Mouse (Mus musculus) kidney, postnatal 0 days (tissue): ENCODE measurements around the gene Il17rb. TPM values are rescaled to one million over a fixed set of nuclear protein-coding genes. Genes with fewer than 3 reads are reported as not detected.
A peak's percentile ranks its signal among the peaks of the same experiment; 100 is the strongest.

Experiments used
- ATAC-seq: fragments of 200-750 bp; cut with Nextera tagmentation; replicated peaks from 2 replicates; pipeline ENCODE4 v1.8.0; 2017; ENCODE audit warnings: low read depth, moderate number of reproducible peaks, moderate TSS enrichment, moderate library complexity; ENCODE audit not compliant: low FRiP score
- DNase-seq: peaks from one replicate; pipeline ENCODE4 v3.0.0-alpha.2; 2016; ENCODE audit warnings: low spot score
- H3K27ac ChIP-seq: fragments of 300-500 bp; sonication (generic); 2 replicates; pipeline ENCODE4 v1.5.1; 2014; ENCODE audit warnings: mild to moderate bottlenecking
- H3K27me3 ChIP-seq: fragments of 300-500 bp; sonication (generic); 2 replicates; pipeline ENCODE4 v1.6.1; 2014; ENCODE audit warnings: low read length, mixed read lengths; ENCODE audit not compliant: insufficient read depth
- H3K36me3 ChIP-seq: fragments of 300-500 bp; sonication (generic); 2 replicates; pipeline ENCODE4 v1.6.1; 2014; ENCODE audit warnings: low read length, mixed read lengths; ENCODE audit not compliant: insufficient read depth
- H3K4me1 ChIP-seq: fragments of 300-500 bp; sonication (generic); replicated peaks from 2 replicates; pipeline ENCODE4 v1.6.1; 2014; ENCODE audit warnings: antibody characterized with exemption, low read length, mixed read lengths; ENCODE audit not compliant: insufficient read depth
- H3K4me2 ChIP-seq: fragments of 300-500 bp; sonication (generic); 2 replicates; pipeline ENCODE4 v1.6.1; 2014; ENCODE audit warnings: mild to moderate bottlenecking, low read length, moderate library complexity, mixed read lengths
- H3K4me3 ChIP-seq: fragments of 300-500 bp; sonication (generic); replicated peaks from 2 replicates; pipeline ENCODE4 v1.5.1; 2014; ENCODE audit warnings: low read depth, low read length
- H3K9ac ChIP-seq: fragments of 300-500 bp; sonication (generic); 2 replicates; pipeline ENCODE4 v1.6.1; 2014; ENCODE audit warnings: low read depth, low read length
- H3K9me3 ChIP-seq: fragments of 300-500 bp; sonication (generic); replicated peaks from 2 replicates; pipeline ENCODE4 v1.6.1; 2016; ENCODE audit warnings: low read length, inconsistent platforms, mixed read lengths
- CTCF ChIP-seq: IDR thresholded peaks from 2 replicates; pipeline ENCODE4 v1.5.1; 2016; ENCODE audit warnings: antibody characterized with exemption, low read depth, mild to moderate bottlenecking, moderate library complexity
- WGBS: fragments of 180-500 bp; shearing (Covaris S2); extraction: QIAGEN DNeasy Blood & Tissue Kit; methylation state at CpG from one replicate; pipeline ENCODE4 v1.1.7; 2014; 5-methylcytosine and 5-hydroxymethylcytosine counted together
- polyA plus RNA-seq: library from polyadenylated mRNA; unstranded; fragments of >200 nt; fragmentation: Nextera tagmentation; extraction: Ambion mirVana; gene quantifications from 2 replicates; pipeline ENCODE4 v1.2.1, GENCODE M21; 2015

Gene Il17rb
- polyA plus RNA-seq, 1 experiment from 2014 or later = 1.9 TPM

DNA sequence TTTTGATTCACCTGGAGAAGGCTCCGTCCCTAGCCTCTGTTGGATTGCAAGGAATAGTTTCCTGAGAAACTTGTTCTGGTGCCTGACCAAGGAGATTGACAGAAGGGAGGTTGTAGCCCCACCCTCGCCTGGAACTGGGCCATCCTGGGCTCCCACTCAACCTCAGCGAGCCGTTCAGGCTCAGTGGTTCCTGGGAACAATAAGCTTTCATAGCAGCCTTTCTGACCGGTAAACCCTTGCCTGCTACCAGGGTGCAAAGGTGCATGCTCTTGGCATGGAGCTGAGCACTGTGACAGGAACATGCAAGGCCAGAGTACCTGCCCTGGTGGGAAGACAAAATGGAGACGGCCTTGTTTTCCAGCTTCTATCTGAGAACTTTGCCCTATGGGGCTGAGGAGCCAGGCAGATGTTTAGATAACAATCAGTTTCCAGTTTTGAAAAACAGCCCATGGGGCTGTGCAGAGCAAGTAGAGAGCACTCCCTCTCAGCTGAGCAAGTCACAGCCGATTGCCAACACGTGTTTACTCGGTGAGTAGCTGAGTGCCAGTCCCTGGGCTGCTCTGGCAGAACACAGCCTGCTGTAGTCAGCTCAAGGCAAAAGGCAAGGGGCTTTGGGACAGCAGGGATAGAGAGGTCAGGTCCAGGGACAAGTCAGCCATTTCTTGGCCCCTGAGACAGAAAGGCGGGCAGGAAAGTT lies 1.3 kb upstream of the Il17rb start:
- peaks cover 12% of the 10 kb centered on the region; the same call in 1 of the 2 replicates for H3K4me1 ChIP-seq
- TF ChIP-seq CTCF = no peak
- peak; percentile 81 for ATAC-seq
- H3K36me3 ChIP-seq = no peaks in the 10 kb centered on the region
- peak overlapping the region; percentile 85 for H3K27ac ChIP-seq
- H3K4me2 ChIP-seq = peak overlapping the region; percentile 87
- H3K27me3 ChIP-seq = no peaks in the 10 kb centered on the region
- peak; percentile 60 for DNase-seq
- H3K9me3 ChIP-seq = no peaks in the 10 kb centered on the region
- H3K4me3 ChIP-seq = peak overlapping the region; percentile 46; the same call in 1 of the 2 replicates
- 45% methylated on average over 10 of the region's 10 CpGs for WGBS
- H3K9ac ChIP-seq = peak overlapping the region; percentile 58; the same call in 1 of the 2 replicates

DNA sequence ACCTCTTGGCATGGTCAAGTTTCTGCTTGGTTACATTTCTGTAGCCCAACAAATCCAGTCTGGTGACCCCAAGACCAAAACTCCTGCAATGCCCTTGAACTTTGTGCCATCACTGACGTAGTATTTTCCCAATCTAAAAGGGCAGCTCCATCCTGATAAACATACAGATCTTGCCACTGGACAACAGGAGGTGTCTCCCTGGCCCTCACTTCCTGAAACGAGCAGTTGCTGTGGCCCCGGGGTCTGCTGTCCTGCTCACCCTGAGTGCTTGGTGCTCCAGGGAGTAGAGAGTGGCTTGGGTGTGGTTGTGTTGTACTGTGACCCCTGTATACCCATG lies 9.3 kb downstream of the Il17rb start:
- H3K9me3 ChIP-seq = no peaks in the 10 kb centered on the region
- H3K27me3 ChIP-seq = no peaks in the 10 kb centered on the region
- no peak overlapping the region for H3K9ac ChIP-seq
- peaks cover 10% of the 10 kb centered on the region for H3K36me3 ChIP-seq
- TF ChIP-seq CTCF = no peak
- H3K4me1 ChIP-seq = no peaks in the 10 kb centered on the region
- H3K4me2 ChIP-seq = no peak overlapping the region
- DNase-seq (no peak), ATAC-seq (no peak)
- 86% methylated on average over 3 of the region's 3 CpGs for WGBS
- no peak overlapping the region for H3K4me3 ChIP-seq
- H3K27ac ChIP-seq = no peak overlapping the region

DNA sequence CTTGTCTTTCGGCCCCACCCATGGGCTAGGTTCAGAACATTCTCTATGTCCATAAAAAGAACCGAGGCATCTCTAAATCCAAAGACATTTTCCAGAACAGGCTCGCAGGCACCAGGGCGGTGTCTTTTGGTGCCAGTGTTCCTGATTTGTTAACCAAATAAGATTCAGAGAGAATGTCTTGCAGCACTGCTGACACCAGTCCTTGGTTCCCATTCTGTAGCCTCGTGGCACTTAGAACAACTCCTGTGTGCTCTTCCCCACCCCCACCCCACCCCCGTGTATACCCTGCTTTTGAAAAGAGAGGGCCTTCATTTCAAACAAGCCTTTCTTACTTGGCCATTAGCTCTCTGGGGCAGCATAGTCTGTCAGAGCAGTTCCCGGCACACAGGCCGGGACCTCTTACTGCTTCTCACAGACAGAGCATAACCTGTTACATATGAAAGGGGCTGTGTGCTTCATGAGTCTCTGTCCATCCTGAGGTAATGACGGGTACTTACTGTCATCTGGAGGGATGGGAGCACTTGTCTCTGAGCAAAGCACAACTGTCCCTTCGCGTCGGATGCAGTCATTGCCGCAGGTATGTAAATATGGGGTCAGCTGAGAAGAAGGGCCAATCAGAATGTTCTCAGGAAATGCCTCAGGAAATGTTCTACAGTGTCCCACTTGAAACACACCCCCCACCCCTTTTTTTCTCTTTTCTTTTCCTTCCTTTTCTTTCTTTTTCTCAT lies 9.8 kb downstream of the Il17rb start:
- no peak overlapping the region for H3K27ac ChIP-seq
- H3K27me3 ChIP-seq = no peaks in the 10 kb centered on the region
- peaks cover 16% of the 10 kb centered on the region for H3K36me3 ChIP-seq
- H3K4me1 ChIP-seq = no peaks in the 10 kb centered on the region
- no peak for TF ChIP-seq CTCF
- H3K4me2 ChIP-seq = no peak overlapping the region
- H3K9ac ChIP-seq = no peak overlapping the region
- 80% methylated on average over 13 of the region's 13 CpGs for WGBS
- no peak overlapping the region for H3K4me3 ChIP-seq
- no peak for ATAC-seq
- no peak for DNase-seq
- no peaks in the 10 kb centered on the region for H3K9me3 ChIP-seq

DNA sequence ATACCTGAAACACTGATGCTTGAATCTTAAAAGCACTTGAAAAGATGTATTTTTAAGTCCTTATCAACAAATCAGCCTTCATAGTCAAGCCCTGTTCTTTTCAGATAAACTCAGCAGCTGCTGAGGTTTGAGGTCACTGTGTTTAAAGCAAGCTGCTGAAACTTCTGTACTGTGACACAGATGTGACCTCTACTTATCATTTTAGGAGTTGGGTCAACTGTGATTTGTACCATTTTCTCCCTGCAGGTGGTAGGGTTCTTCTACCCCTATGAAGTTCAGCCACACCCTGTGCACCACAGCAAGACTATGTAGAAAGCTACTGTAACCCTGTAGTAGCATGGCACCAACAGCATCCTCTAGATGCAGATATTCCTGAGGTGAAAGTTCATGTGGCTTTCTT lies 11.4 kb downstream of the Il17rb start:
- ATAC-seq = no peak
- TF ChIP-seq CTCF = no peak
- Histone ChIP-seq H3K36me3 (peaks cover 31% of the 10 kb centered on the region), H3K9ac (no peak overlapping the region), H3K4me2 (no peak overlapping the region), H3K4me3 (no peak overlapping the region), H3K27ac (no peak overlapping the region), H3K9me3 (no peaks in the 10 kb centered on the region), H3K27me3 (no peaks in the 10 kb centered on the region), H3K4me1 (no peaks in the 10 kb centered on the region)
- no peak for DNase-seq

DNA sequence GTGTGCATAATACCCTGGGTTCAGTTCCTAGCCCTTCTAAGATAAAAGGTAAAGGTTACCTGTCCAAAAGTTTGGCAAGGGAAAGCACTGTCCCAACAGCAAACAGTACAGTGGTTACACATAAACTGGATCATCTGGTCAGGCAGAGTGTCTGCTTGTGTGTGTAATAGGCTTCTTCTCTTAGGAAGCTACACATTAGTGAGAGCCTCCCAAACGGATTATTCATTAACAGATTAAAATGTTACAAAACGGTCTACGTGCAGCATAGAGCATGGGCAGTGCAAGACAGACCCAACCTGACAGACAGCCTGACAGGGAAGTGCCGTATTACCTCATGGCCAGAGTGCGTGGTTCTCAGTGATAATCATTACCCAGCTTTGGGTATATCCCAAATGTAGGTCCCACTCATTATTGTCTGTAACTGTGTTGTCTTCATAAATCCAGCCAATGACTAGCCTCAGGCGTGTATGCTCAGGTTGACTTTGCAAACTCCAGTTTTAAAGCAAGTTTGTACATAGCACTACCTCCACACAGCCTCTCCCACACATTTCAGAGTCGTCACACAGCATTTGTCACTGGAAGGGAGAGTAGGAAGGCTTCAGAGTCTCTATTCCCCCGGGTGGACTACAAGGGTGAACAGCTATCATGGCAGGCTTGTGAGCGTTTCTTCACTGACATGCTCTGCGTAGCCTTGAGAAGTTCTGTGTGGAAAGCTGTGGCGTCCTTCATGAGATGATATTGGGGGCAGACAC lies 12.5 kb downstream of the Il17rb start:
- Histone ChIP-seq H3K36me3 (peaks cover 43% of the 10 kb centered on the region), H3K9ac (no peak overlapping the region), H3K4me1 (no peaks in the 10 kb centered on the region), H3K27me3 (no peaks in the 10 kb centered on the region), H3K4me3 (no peak overlapping the region), H3K4me2 (no peak overlapping the region), H3K9me3 (no peaks in the 10 kb centered on the region), H3K27ac (peak overlapping the region; percentile 31; the same call in 1 of the 2 replicates)
- DNase-seq = peak; percentile 41
- 73% methylated on average over 11 of the region's 11 CpGs for WGBS
- TF ChIP-seq CTCF = no peak
- ATAC-seq = peak; percentile 89

DNA sequence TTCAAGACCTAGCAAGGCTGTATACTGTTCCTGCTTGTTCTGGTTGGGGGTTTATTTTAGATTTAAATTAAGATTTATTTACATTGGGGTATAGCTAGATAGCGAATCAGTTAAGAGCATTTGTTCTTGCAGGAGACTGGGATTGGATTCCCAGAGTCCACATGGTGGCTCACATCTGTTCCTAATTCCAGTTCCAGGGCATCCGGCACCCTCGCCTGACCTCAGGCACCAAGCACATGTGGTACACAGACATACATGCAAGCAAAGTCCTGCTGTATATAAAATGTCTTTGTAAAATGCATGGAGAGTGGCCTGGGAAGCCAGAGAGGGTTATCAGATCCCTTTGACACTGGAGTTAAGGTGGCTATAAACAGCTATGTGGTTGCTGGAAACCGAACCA lies 13.7 kb downstream of the Il17rb start:
- Histone ChIP-seq H3K36me3 (peaks cover 55% of the 10 kb centered on the region), H3K4me2 (no peak overlapping the region), H3K4me3 (no peak overlapping the region), H3K27me3 (no peaks in the 10 kb centered on the region), H3K9ac (no peak overlapping the region), H3K27ac (no peak overlapping the region), H3K4me1 (no peaks in the 10 kb centered on the region), H3K9me3 (no peaks in the 10 kb centered on the region)
- 92% methylated on average over 4 of the region's 4 CpGs for WGBS
- no peak for ATAC-seq
- no peak for TF ChIP-seq CTCF
- DNase-seq = no peak
